Mouse (Mus musculus) neural tube, embryonic 14.5 days (tissue): ENCODE measurements around the gene Grn. TPM values are rescaled to one million over a fixed set of nuclear protein-coding genes. Genes with fewer than 3 reads are reported as not detected.

Source experiments
- ATAC-seq: fragments of 200-750 bp; cut with Nextera tagmentation; 2 replicates; pipeline ENCODE4 v1.8.0; 2017; ENCODE audit warnings: low read depth, mild to moderate bottlenecking, moderate TSS enrichment, moderate library complexity
- H3K27ac ChIP-seq: fragments of 300-500 bp; sonication (generic); 2 replicates; pipeline ENCODE4 v1.5.1; 2014; ENCODE audit warnings: low read depth, mild to moderate bottlenecking, control low read depth, low read length, moderate library complexity, mixed read lengths
- H3K27me3 ChIP-seq: fragments of 300-500 bp; sonication (generic); 2 replicates; pipeline ENCODE4 v1.6.1; 2014; ENCODE audit warnings: low read length; ENCODE audit not compliant: control insufficient read depth, insufficient read depth
- H3K36me3 ChIP-seq: fragments of 300-500 bp; sonication (generic); 2 replicates; pipeline ENCODE4 v1.6.1; 2014; ENCODE audit warnings: low read length, mixed read lengths; ENCODE audit not compliant: control insufficient read depth, insufficient read depth
- H3K4me1 ChIP-seq: fragments of 300-500 bp; sonication (generic); 2 replicates; pipeline ENCODE4 v1.6.1; 2014; ENCODE audit warnings: low read length; ENCODE audit not compliant: control insufficient read depth, insufficient read depth
- H3K4me2 ChIP-seq: fragments of 300-500 bp; sonication (generic); 2 replicates; pipeline ENCODE4 v1.6.1; 2014; ENCODE audit warnings: mild to moderate bottlenecking, low read depth, low read length, control low read depth
- H3K4me3 ChIP-seq: fragments of 300-500 bp; sonication (generic); 2 replicates; pipeline ENCODE4 v1.5.1; 2014; ENCODE audit warnings: low read depth, low read length, control low read depth, mixed read lengths
- H3K9ac ChIP-seq: fragments of 300-500 bp; sonication (generic); replicated peaks from 2 replicates; pipeline ENCODE4 v1.6.1; 2014; ENCODE audit warnings: low read depth, mild to moderate bottlenecking, control low read depth, low read length, mixed read lengths
- H3K9me3 ChIP-seq: fragments of 300-500 bp; sonication (generic); 2 replicates; pipeline ENCODE4 v1.6.1; 2016; ENCODE audit warnings: low read length; ENCODE audit not compliant: control insufficient read depth
- WGBS: fragments of 180-500 bp; shearing (Covaris S2); extraction: QIAGEN DNeasy Blood & Tissue Kit; methylation state at CpG from one replicate; pipeline ENCODE4 v1.1.7; 2014; 5-methylcytosine and 5-hydroxymethylcytosine counted together
- polyA plus RNA-seq: library from polyadenylated mRNA; unstranded; fragments of >200 nt; fragmentation: Nextera tagmentation; extraction: Ambion mirVana; gene quantifications from 2 replicates; pipeline ENCODE4 v1.2.1, GENCODE M21; 2014

The Grn gene
- polyA plus RNA-seq, 1 experiment from 2014 or later = 43.3 TPM

GRCm38 (mm10) chr11:102392441-102393237, 37.5 kb upstream of the Grn start:
- H3K27ac ChIP-seq = peak overlapping the region; percentile 96
- H3K4me3 ChIP-seq = peak overlapping the region; percentile 66
- no peaks in the 10 kb centered on the region for H3K27me3 ChIP-seq
- H3K36me3 ChIP-seq = no peaks in the 10 kb centered on the region
- H3K9ac ChIP-seq = peak overlapping the region; percentile 57
- 22% methylated on average over 15 of the region's 15 CpGs for WGBS
- ATAC-seq = peak; percentile 52; the same call in 1 of the 2 replicates
- H3K4me2 ChIP-seq = peak overlapping the region; percentile 74
- H3K4me1 ChIP-seq = peaks cover 37% of the 10 kb centered on the region
- no peaks in the 10 kb centered on the region for H3K9me3 ChIP-seq

- no peaks in the 10 kb centered on the region for H3K9me3 ChIP-seq
- H3K4me2 ChIP-seq = peak within 1 kb of the TSS; percentile 74
- ATAC-seq = peak; percentile 91
- peak within 1 kb of the TSS; percentile 95 for H3K9ac ChIP-seq
- H3K4me3 ChIP-seq = peak within 1 kb of the TSS; percentile 66
- no peaks in the 10 kb centered on the region for H3K27me3 ChIP-seq
- H3K36me3 ChIP-seq = peaks cover 2% of the 10 kb centered on the region; the same call in 1 of the 2 replicates
- WGBS = under 1% methylated on average over 30 of the region's 34 CpGs
- H3K27ac ChIP-seq = peak within 1 kb of the TSS; percentile 96
- H3K4me1 ChIP-seq = peaks cover 41% of the 10 kb centered on the region
Observed at GRCm38 (mm10) chr11:102393238-102393634, 36.9 kb upstream of the Grn start, which contains the start of gene Rundc3a. Gene Rundc3a (plus strand): TSS chr11:102393403.

- peak overlapping the region; percentile 74 for H3K4me2 ChIP-seq
- H3K27ac ChIP-seq = peak overlapping the region; percentile 96
- peak overlapping the region; percentile 95 for H3K9ac ChIP-seq
- peak; percentile 75 for ATAC-seq
- peak overlapping the region; percentile 66 for H3K4me3 ChIP-seq
- no peaks in the 10 kb centered on the region for H3K27me3 ChIP-seq
- no peaks in the 10 kb centered on the region for H3K9me3 ChIP-seq
- peaks cover 2% of the 10 kb centered on the region; the same call in 1 of the 2 replicates for H3K36me3 ChIP-seq
- WGBS = 5% methylated on average over 17 of the region's 17 CpGs
- H3K4me1 ChIP-seq = peaks cover 45% of the 10 kb centered on the region
Observed at GRCm38 (mm10) chr11:102393719-102394420, 36.2 kb upstream of the Grn start.

GRCm38 (mm10) chr11:102394421-102395124, 35.5 kb upstream of the Grn start:
- no peak for ATAC-seq
- peak overlapping the region; percentile 66 for H3K4me3 ChIP-seq
- H3K27me3 ChIP-seq = no peaks in the 10 kb centered on the region
- WGBS = 59% methylated on average over 9 of the region's 9 CpGs
- H3K9ac ChIP-seq = peak overlapping the region; percentile 95
- peak overlapping the region; percentile 74 for H3K4me2 ChIP-seq
- no peaks in the 10 kb centered on the region for H3K9me3 ChIP-seq
- H3K4me1 ChIP-seq = peaks cover 49% of the 10 kb centered on the region
- H3K36me3 ChIP-seq = peaks cover 5% of the 10 kb centered on the region
- peak overlapping the region; percentile 96 for H3K27ac ChIP-seq

- Histone ChIP-seq H3K9me3 (no peaks in the 10 kb centered on the region), H3K27ac (peak overlapping the region; percentile 96), H3K36me3 (peaks cover 7% of the 10 kb centered on the region), H3K4me3 (peak overlapping the region; percentile 66), H3K4me1 (peaks cover 50% of the 10 kb centered on the region), H3K4me2 (peak overlapping the region; percentile 74), H3K27me3 (no peaks in the 10 kb centered on the region), H3K9ac (peak overlapping the region; percentile 95)
- ATAC-seq = no peak; the same call in 1 of the 2 replicates
- WGBS = 1% methylated on average over 5 of the region's 5 CpGs
Observed at GRCm38 (mm10) chr11:102395250-102395649, 34.9 kb upstream of the Grn start.

GRCm38 (mm10) chr11:102396263-102396662, 33.9 kb upstream of the Grn start:
- peak overlapping the region; percentile 66 for H3K4me3 ChIP-seq
- no peaks in the 10 kb centered on the region for H3K9me3 ChIP-seq
- peak overlapping the region; percentile 74 for H3K4me2 ChIP-seq
- peaks cover 50% of the 10 kb centered on the region for H3K4me1 ChIP-seq
- 53% methylated on average over 6 of the region's 6 CpGs for WGBS
- H3K27ac ChIP-seq = peak overlapping the region; percentile 96; the same call in 1 of the 2 replicates
- H3K9ac ChIP-seq = no peak overlapping the region; the same call in 1 of the 2 replicates
- peaks cover 7% of the 10 kb centered on the region for H3K36me3 ChIP-seq
- H3K27me3 ChIP-seq = no peaks in the 10 kb centered on the region
- no peak for ATAC-seq

- H3K9ac ChIP-seq = no peak overlapping the region; the same call in 1 of the 2 replicates
- WGBS = 57% methylated on average over 7 of the region's 7 CpGs
- no peaks in the 10 kb centered on the region for H3K9me3 ChIP-seq
- peaks cover 50% of the 10 kb centered on the region for H3K4me1 ChIP-seq
- H3K27me3 ChIP-seq = no peaks in the 10 kb centered on the region
- H3K36me3 ChIP-seq = peaks cover 10% of the 10 kb centered on the region
- H3K4me3 ChIP-seq = peak overlapping the region; percentile 66
- H3K27ac ChIP-seq = peak overlapping the region; percentile 96; the same call in 1 of the 2 replicates
- ATAC-seq = no peak
- peak overlapping the region; percentile 74 for H3K4me2 ChIP-seq
Observed at GRCm38 (mm10) chr11:102396671-102397141, 33.4 kb upstream of the Grn start.

- Histone ChIP-seq H3K9ac (0 out of 2 replicates have a peak overlapping the region, but pooled peaks have one; percentile 21), H3K4me1 (peaks cover 48% of the 10 kb centered on the region), H3K4me3 (no peak overlapping the region), H3K27me3 (no peaks in the 10 kb centered on the region), H3K4me2 (no peak overlapping the region; the same call in 1 of the 2 replicates), H3K36me3 (peaks cover 25% of the 10 kb centered on the region), H3K27ac (no peak overlapping the region), H3K9me3 (no peaks in the 10 kb centered on the region)
- 80% methylated on average over 20 of the region's 20 CpGs for WGBS
- ATAC-seq = no peak
Observed at GRCm38 (mm10) chr11:102398007-102398825, 31.9 kb upstream of the Grn start.
